Mouse (Mus musculus) neural tube, embryonic 13.5 days (tissue): ENCODE measurements at regions not wholly inside any gene's neighbourhood (a gene's known extent, or its start where the extent isn't known, plus 50 kb on each side); places are given as distances from the start of the nearest gene placed in this dataset.

Source experiments
- ATAC-seq: fragments of 200-750 bp; cut with Nextera tagmentation; 2 replicates; pipeline ENCODE4 v1.8.0; 2017; ENCODE audit warnings: low read depth, mild to moderate bottlenecking, moderate TSS enrichment, moderate library complexity
- H3K27ac ChIP-seq: fragments of 300-500 bp; sonication (generic); replicated peaks from 2 replicates; pipeline ENCODE4 v1.5.1; 2015; ENCODE audit warnings: moderate library complexity, mild to moderate bottlenecking, inconsistent platforms
- H3K27me3 ChIP-seq: fragments of 300-500 bp; sonication (generic); 2 replicates; pipeline ENCODE4 v1.6.1; 2015; ENCODE audit warnings: mild to moderate bottlenecking, inconsistent platforms
- H3K36me3 ChIP-seq: fragments of 300-500 bp; sonication (generic); 2 replicates; pipeline ENCODE4 v1.6.1; 2015; ENCODE audit warnings: mild to moderate bottlenecking, inconsistent platforms
- H3K4me1 ChIP-seq: fragments of 300-500 bp; sonication (generic); replicated peaks from 2 replicates; pipeline ENCODE4 v1.6.1; 2015; ENCODE audit warnings: inconsistent platforms
- H3K4me2 ChIP-seq: fragments of 300-500 bp; sonication (generic); 2 replicates; pipeline ENCODE4 v1.6.1; 2015; ENCODE audit warnings: inconsistent platforms, mild to moderate bottlenecking, moderate library complexity
- H3K4me3 ChIP-seq: fragments of 300-500 bp; sonication (generic); 2 replicates; pipeline ENCODE4 v1.5.1; 2015; ENCODE audit warnings: mild to moderate bottlenecking, inconsistent platforms
- H3K9ac ChIP-seq: fragments of 300-500 bp; sonication (generic); 2 replicates; pipeline ENCODE4 v1.6.1; 2015; ENCODE audit warnings: moderate library complexity, mild to moderate bottlenecking, inconsistent platforms
- H3K9me3 ChIP-seq: fragments of 300-500 bp; sonication (generic); 2 replicates; pipeline ENCODE4 v1.6.1; 2016; ENCODE audit warnings: inconsistent platforms
- WGBS: fragments of 180-500 bp; shearing (Covaris S2); methylation state at CpG from one replicate; pipeline ENCODE4 v1.1.7; 2015; 5-methylcytosine and 5-hydroxymethylcytosine counted together

DNA sequence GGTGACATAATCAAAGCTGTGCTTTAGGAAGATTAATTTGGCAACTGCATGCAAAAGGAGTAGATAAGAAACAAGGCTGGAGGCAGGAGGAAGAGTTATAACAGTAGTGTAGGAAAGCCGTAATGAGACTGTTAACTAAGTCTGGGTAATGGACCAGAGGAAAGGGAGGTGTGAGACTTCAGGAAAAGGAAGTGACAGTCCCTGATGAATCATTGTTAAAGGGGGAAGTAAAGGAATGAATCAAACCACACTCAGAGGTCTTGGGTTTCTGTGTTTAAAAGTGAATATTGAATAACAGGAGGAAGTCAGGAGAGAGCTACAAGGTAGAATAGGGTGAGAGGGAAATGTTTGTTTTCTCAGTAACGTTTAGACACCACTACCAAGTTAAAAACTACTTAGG is 1175.9 kb downstream of the Diaph3 start:
- H3K27me3 ChIP-seq = no peaks in the 10 kb centered on the region
- no peak for ATAC-seq
- H3K4me3 ChIP-seq = no peak overlapping the region
- WGBS = 73% methylated on average over 2 of the region's 2 CpGs
- H3K9me3 ChIP-seq = no peaks in the 10 kb centered on the region
- H3K27ac ChIP-seq = no peak overlapping the region
- no peak overlapping the region for H3K9ac ChIP-seq
- H3K4me1 ChIP-seq = no peaks in the 10 kb centered on the region
- no peak overlapping the region for H3K4me2 ChIP-seq
- no peaks in the 10 kb centered on the region for H3K36me3 ChIP-seq

- Histone ChIP-seq H3K4me3 (no peak overlapping the region), H3K27ac (no peak overlapping the region), H3K9me3 (no peaks in the 10 kb centered on the region), H3K36me3 (no peaks in the 10 kb centered on the region), H3K4me1 (no peaks in the 10 kb centered on the region), H3K9ac (no peak overlapping the region), H3K4me2 (no peak overlapping the region), H3K27me3 (no peaks in the 10 kb centered on the region)
- ATAC-seq = no peak
- WGBS = 85% methylated on average over 3 of the region's 3 CpGs
Observed at GRCm38 (mm10) chr14:85945707-85946313, 1195.2 kb downstream of the Diaph3 start.

DNA sequence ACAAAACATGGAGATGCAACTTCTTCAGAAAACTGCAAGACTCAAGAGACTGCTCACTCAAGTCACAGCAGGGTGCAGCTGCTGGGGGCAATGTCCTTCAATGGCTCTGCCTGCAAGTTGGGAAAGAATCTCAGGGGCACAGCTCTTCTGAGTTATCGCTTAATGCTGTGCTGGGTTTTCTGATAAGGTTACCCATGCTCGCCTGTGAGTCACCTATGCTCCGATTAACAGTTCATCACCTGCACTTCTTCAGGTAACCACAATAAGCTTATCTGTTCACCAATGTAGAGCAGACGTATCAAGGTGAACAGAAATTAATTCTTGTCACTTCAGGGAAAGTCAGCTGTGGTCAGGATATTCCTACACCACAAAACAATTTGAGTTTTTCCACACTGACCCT is 1198.2 kb downstream of the Diaph3 start:
- Histone ChIP-seq H3K4me1 (no peaks in the 10 kb centered on the region), H3K4me3 (no peak overlapping the region), H3K9ac (no peak overlapping the region), H3K36me3 (no peaks in the 10 kb centered on the region), H3K27me3 (no peaks in the 10 kb centered on the region), H3K4me2 (no peak overlapping the region), H3K27ac (no peak overlapping the region), H3K9me3 (no peaks in the 10 kb centered on the region)
- WGBS = 84% methylated on average over 4 of the region's 4 CpGs
- no peak for ATAC-seq

- no peaks in the 10 kb centered on the region for H3K27me3 ChIP-seq
- no peak overlapping the region for H3K4me2 ChIP-seq
- WGBS = 86% methylated on average over 1 of the region's 1 CpGs
- no peak for ATAC-seq
- no peaks in the 10 kb centered on the region for H3K4me1 ChIP-seq
- H3K4me3 ChIP-seq = no peak overlapping the region
- H3K36me3 ChIP-seq = no peaks in the 10 kb centered on the region
- no peak overlapping the region for H3K9ac ChIP-seq
- no peaks in the 10 kb centered on the region for H3K9me3 ChIP-seq
- no peak overlapping the region for H3K27ac ChIP-seq
Observed at GRCm38 (mm10) chr14:85940585-85940984, 1200.5 kb downstream of the Diaph3 start.

DNA sequence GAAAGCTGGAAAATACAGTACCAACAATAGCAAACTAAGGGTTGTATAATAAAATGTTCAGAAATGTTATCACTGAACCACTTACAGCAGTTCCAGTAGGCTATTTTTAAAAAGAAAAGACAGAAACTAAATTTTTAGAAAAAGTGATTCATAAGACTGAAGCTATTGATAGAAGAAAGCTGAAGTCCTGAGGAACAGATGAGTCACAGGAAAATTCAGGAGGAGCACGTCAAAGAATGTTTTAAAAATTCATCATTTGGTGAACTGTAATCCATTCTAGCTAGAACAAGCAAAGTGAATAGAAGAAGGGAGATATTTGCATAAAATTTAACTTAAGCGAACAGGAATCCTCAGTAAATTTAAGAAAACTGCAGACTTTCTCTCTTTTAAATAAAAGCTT is 1205.9 kb downstream of the Diaph3 start:
- Histone ChIP-seq H3K9ac (no peak overlapping the region), H3K27ac (no peak overlapping the region), H3K27me3 (no peaks in the 10 kb centered on the region), H3K36me3 (no peaks in the 10 kb centered on the region), H3K4me1 (no peaks in the 10 kb centered on the region), H3K9me3 (no peaks in the 10 kb centered on the region), H3K4me3 (no peak overlapping the region), H3K4me2 (no peak overlapping the region)
- ATAC-seq = no peak
- WGBS = 85% methylated on average over 2 of the region's 2 CpGs

- H3K27ac ChIP-seq = no peak overlapping the region
- no peak overlapping the region for H3K4me3 ChIP-seq
- H3K9ac ChIP-seq = no peak overlapping the region
- H3K27me3 ChIP-seq = no peaks in the 10 kb centered on the region
- no peaks in the 10 kb centered on the region for H3K9me3 ChIP-seq
- ATAC-seq = no peak
- H3K36me3 ChIP-seq = no peaks in the 10 kb centered on the region
- no peak overlapping the region for H3K4me2 ChIP-seq
- H3K4me1 ChIP-seq = no peaks in the 10 kb centered on the region
- 84% methylated on average over 5 of the region's 5 CpGs for WGBS
Observed at GRCm38 (mm10) chr14:85930387-85930786, 1210.6 kb downstream of the Diaph3 start.

GRCm38 (mm10) chr14:85918894-85919293 is 1222.1 kb downstream of the Diaph3 start:
- H3K4me3 ChIP-seq = no peak overlapping the region
- 42% methylated on average over 4 of the region's 4 CpGs for WGBS
- no peaks in the 10 kb centered on the region for H3K4me1 ChIP-seq
- no peaks in the 10 kb centered on the region for H3K9me3 ChIP-seq
- H3K27ac ChIP-seq = no peak overlapping the region
- no peaks in the 10 kb centered on the region for H3K27me3 ChIP-seq
- H3K36me3 ChIP-seq = no peaks in the 10 kb centered on the region
- no peak for ATAC-seq
- H3K9ac ChIP-seq = no peak overlapping the region
- H3K4me2 ChIP-seq = no peak overlapping the region

DNA sequence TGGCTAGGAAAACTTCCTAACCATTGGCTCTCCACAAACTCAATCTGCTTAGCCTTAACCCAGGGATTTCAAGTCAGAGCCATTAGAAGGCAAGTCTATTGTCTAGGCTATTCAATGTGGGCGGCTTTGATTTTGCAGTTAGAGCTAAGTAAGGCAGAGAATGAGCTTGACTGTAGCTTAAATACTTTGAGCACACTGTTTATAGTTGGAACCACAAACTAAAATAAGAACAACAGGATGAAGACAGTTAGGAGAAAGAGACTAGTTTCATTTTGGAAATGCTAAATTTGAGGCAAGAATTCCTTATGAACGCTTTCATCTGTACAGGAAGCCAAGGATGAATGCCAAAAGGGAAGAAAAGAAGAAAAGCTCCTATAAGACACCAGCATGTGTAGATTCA is 1225.3 kb downstream of the Diaph3 start:
- Histone ChIP-seq H3K9ac (no peak overlapping the region), H3K9me3 (no peaks in the 10 kb centered on the region), H3K27me3 (no peaks in the 10 kb centered on the region), H3K4me2 (no peak overlapping the region), H3K4me1 (no peaks in the 10 kb centered on the region), H3K4me3 (no peak overlapping the region), H3K27ac (no peak overlapping the region), H3K36me3 (no peaks in the 10 kb centered on the region)
- ATAC-seq = no peak
- whole genome bisulfite sequencing = 75% methylated on average over 2 of the region's 2 CpGs

DNA sequence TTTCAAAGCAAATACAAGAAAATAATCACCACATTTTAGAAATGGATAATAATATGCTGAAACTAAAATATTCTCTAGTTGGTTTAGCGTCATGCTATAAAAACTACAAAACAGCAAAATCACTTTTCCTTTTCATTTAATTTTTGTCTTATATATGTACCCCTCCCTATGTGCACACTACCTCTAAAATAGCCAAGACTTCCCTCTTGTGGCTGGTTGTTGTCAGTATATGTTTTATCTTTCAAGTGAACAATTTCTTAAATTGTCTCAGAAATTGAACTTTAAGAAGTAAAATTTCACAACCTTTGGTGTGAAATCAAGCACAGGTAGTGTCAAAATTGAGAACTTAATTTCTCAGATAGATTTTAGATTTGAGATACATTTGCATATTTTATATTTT is 1243.1 kb downstream of the Diaph3 start:
- Histone ChIP-seq H3K4me2 (no peak overlapping the region), H3K27ac (no peak overlapping the region), H3K36me3 (no peaks in the 10 kb centered on the region), H3K9ac (no peak overlapping the region), H3K27me3 (no peaks in the 10 kb centered on the region), H3K4me3 (no peak overlapping the region), H3K9me3 (no peaks in the 10 kb centered on the region), H3K4me1 (no peaks in the 10 kb centered on the region)
- 94% methylated on average over 1 of the region's 1 CpGs for WGBS
- ATAC-seq = no peak

GRCm38 (mm10) chr14:85861371-85861951 is 1279.6 kb downstream of the Diaph3 start:
- no peak overlapping the region for H3K27ac ChIP-seq
- no peaks in the 10 kb centered on the region for H3K9me3 ChIP-seq
- no peak overlapping the region for H3K4me3 ChIP-seq
- 74% methylated on average over 3 of the region's 3 CpGs for WGBS
- H3K27me3 ChIP-seq = no peaks in the 10 kb centered on the region
- no peak overlapping the region for H3K4me2 ChIP-seq
- H3K4me1 ChIP-seq = no peaks in the 10 kb centered on the region
- no peak overlapping the region for H3K9ac ChIP-seq
- ATAC-seq = no peak
- H3K36me3 ChIP-seq = no peaks in the 10 kb centered on the region

DNA sequence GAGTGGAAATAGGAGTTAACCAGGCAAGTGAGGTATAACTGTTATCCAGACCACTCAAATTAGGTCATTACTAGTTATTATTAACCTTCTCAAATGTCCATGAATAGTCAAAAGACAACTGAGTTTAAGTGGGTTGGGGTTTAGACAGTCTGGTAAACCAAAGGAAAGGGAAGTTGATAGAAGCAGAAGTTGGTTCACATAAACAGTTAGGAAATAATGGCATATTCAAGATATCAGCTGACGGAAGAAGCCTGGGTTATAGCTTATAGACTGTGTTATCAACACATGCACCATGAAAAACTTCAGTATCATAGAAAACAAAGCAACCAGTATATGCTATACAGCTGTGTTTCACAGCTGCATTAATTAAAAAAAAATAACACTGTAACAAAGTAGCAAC is 1291.5 kb downstream of the Diaph3 start:
- H3K9me3 ChIP-seq = no peaks in the 10 kb centered on the region
- no peaks in the 10 kb centered on the region for H3K36me3 ChIP-seq
- H3K9ac ChIP-seq = no peak overlapping the region
- 98% methylated on average over 1 of the region's 1 CpGs for WGBS
- H3K4me2 ChIP-seq = no peak overlapping the region
- H3K27me3 ChIP-seq = no peaks in the 10 kb centered on the region
- no peak overlapping the region for H3K4me3 ChIP-seq
- H3K4me1 ChIP-seq = no peaks in the 10 kb centered on the region
- no peak for ATAC-seq
- no peak overlapping the region for H3K27ac ChIP-seq

- Histone ChIP-seq H3K4me3 (no peak overlapping the region), H3K4me2 (no peak overlapping the region), H3K9ac (no peak overlapping the region), H3K9me3 (no peaks in the 10 kb centered on the region), H3K4me1 (no peaks in the 10 kb centered on the region), H3K27ac (no peak overlapping the region), H3K27me3 (no peaks in the 10 kb centered on the region), H3K36me3 (no peaks in the 10 kb centered on the region)
- ATAC-seq = no peak
- 89% methylated on average over 2 of the region's 2 CpGs for WGBS
Observed at GRCm38 (mm10) chr14:85835494-85835893, 1305.5 kb downstream of the Diaph3 start.

- Histone ChIP-seq H3K36me3 (no peaks in the 10 kb centered on the region), H3K4me2 (no peak overlapping the region), H3K27ac (0 out of 2 replicates have a peak overlapping the region, but pooled peaks have one; percentile 40), H3K9me3 (no peaks in the 10 kb centered on the region), H3K9ac (no peak overlapping the region), H3K4me3 (no peak overlapping the region), H3K27me3 (no peaks in the 10 kb centered on the region), H3K4me1 (peaks cover 4% of the 10 kb centered on the region; the same call in 1 of the 2 replicates)
- 0% methylated on average over 2 of the region's 2 CpGs for WGBS
- no peak for ATAC-seq
Observed at GRCm38 (mm10) chr14:85814920-85815319, 1326.1 kb downstream of the Diaph3 start.
